Mouse (Mus musculus): Measurements from ENCODE around the gene Nkx2-2. TPM values are rescaled to one million over a fixed set of nuclear protein-coding genes. Genes with fewer than 3 reads are reported as not detected.
"Not testable (repeated sequence)": the region's sequence is repeated elsewhere in the genome, so short reads cannot be mapped to it uniquely, and the experiment has no call there.

The Nkx2-2 gene
- polyA plus RNA-seq, 1 experiment = not detected

- Histone ChIP-seq H3K4me1 (ENCODE audit: control insufficient read depth, insufficient read depth, low read length) (peaks cover 8% of the 10 kb centered on the region), H3K4me3 (ENCODE audit: insufficient read depth, low read depth, low read length) (no peak overlapping the region), H3K27ac (ENCODE audit: insufficient read depth, low read depth, low read length) (no peak overlapping the region)
- no peak for TF ChIP-seq POLR2A (IDR thresholded peaks at IDR 0.05; ENCODE audit: insufficient read depth, low read depth, low read length)
- TF ChIP-seq CTCF (IDR thresholded peaks at IDR 0.05; ENCODE audit: insufficient read depth, low read depth, low read length) = no peak
Measured at GRCm38 (mm10) chr2:147173751-147174150, 20.3 kb downstream of the Nkx2-2 start.

- H3K4me3 ChIP-seq (ENCODE audit: insufficient read depth, low read depth, low read length); H3K4me1 ChIP-seq (ENCODE audit: control insufficient read depth, insufficient read depth, low read length); H3K27ac ChIP-seq (ENCODE audit: insufficient read depth, low read depth, low read length): not testable (repeated sequence)
- 78% methylated on average over 9 of the region's 9 CpGs for WGBS
Measured at GRCm38 (mm10) chr2:147170538-147170937, 23.5 kb downstream of the Nkx2-2 start.

- Histone ChIP-seq H3K4me3 (ENCODE audit: insufficient read depth, low read depth, low read length) (no peak overlapping the region), H3K27ac (ENCODE audit: insufficient read depth, low read depth, low read length) (no peak overlapping the region), H3K4me1 (ENCODE audit: control insufficient read depth, insufficient read depth, low read length) (no peaks in the 10 kb centered on the region)
- 96% methylated on average over 1 of the region's 1 CpGs for WGBS
- TF ChIP-seq POLR2A (IDR thresholded peaks at IDR 0.05; ENCODE audit: insufficient read depth, low read depth, low read length) = no peak
- no peak for TF ChIP-seq CTCF (IDR thresholded peaks at IDR 0.05; ENCODE audit: insufficient read depth, low read depth, low read length)
Measured at GRCm38 (mm10) chr2:147165863-147166262, 28.2 kb downstream of the Nkx2-2 start.

- no peak overlapping the region for H3K27ac ChIP-seq (ENCODE audit: insufficient read depth, low read depth, low read length)
- H3K4me1 ChIP-seq (ENCODE audit: control insufficient read depth, insufficient read depth, low read length) = no peaks in the 10 kb centered on the region
- WGBS = 96% methylated on average over 3 of the region's 3 CpGs
- H3K4me3 ChIP-seq (ENCODE audit: insufficient read depth, low read depth, low read length) = no peak overlapping the region
- TF ChIP-seq POLR2A (IDR thresholded peaks at IDR 0.05; ENCODE audit: insufficient read depth, low read depth, low read length) = no peak
Measured at GRCm38 (mm10) chr2:147165376-147165775, 28.7 kb downstream of the Nkx2-2 start.

GRCm38 (mm10) chr2:147152543-147152942 lies 41.5 kb downstream of the Nkx2-2 start:
- H3K27ac ChIP-seq (ENCODE audit: insufficient read depth, low read depth, low read length) = no peak overlapping the region
- H3K4me1 ChIP-seq (ENCODE audit: control insufficient read depth, insufficient read depth, low read length) = no peaks in the 10 kb centered on the region
- WGBS = 50% methylated on average over 2 of the region's 2 CpGs
- TF ChIP-seq POLR2A (IDR thresholded peaks at IDR 0.05; ENCODE audit: insufficient read depth, low read depth, low read length) (no peak), CTCF (IDR thresholded peaks at IDR 0.05; ENCODE audit: insufficient read depth, low read depth, low read length) (no peak)
- H3K4me3 ChIP-seq (ENCODE audit: insufficient read depth, low read depth, low read length) = no peak overlapping the region

Other genes starting within 250 kb of the Nkx2-2 start
- not detected in 2 replicates for gene Xrn2, start 181.2 kb downstream of the Nkx2-2 start, polyA plus RNA-seq (2012; ENCODE audit: insufficient read depth, insufficient read length, low replicate concordance, missing spikeins)
- not detected in 2 replicates for gene Nkx2-4, start 108.8 kb downstream of the Nkx2-2 start, polyA plus RNA-seq (2012; ENCODE audit: insufficient read depth, insufficient read length, low replicate concordance, missing spikeins)
- gene Pax1, start 167.7 kb upstream of the Nkx2-2 start, polyA plus RNA-seq (2012; ENCODE audit: insufficient read depth, insufficient read length, low replicate concordance, missing spikeins) = not detected in 2 replicates

Data from olfactory bulb, adult 2 months (tissue).